Mouse (Mus musculus) cerebellum, adult 11 months (tissue): ENCODE measurements around the gene Tjp1.
A peak's percentile ranks its signal among the peaks of the same experiment; 100 is the strongest.

Source experiments
- DNase-seq: peaks from one replicate; pipeline ENCODE4 v3.0.0; 2022

Tjp1 gene

DNA sequence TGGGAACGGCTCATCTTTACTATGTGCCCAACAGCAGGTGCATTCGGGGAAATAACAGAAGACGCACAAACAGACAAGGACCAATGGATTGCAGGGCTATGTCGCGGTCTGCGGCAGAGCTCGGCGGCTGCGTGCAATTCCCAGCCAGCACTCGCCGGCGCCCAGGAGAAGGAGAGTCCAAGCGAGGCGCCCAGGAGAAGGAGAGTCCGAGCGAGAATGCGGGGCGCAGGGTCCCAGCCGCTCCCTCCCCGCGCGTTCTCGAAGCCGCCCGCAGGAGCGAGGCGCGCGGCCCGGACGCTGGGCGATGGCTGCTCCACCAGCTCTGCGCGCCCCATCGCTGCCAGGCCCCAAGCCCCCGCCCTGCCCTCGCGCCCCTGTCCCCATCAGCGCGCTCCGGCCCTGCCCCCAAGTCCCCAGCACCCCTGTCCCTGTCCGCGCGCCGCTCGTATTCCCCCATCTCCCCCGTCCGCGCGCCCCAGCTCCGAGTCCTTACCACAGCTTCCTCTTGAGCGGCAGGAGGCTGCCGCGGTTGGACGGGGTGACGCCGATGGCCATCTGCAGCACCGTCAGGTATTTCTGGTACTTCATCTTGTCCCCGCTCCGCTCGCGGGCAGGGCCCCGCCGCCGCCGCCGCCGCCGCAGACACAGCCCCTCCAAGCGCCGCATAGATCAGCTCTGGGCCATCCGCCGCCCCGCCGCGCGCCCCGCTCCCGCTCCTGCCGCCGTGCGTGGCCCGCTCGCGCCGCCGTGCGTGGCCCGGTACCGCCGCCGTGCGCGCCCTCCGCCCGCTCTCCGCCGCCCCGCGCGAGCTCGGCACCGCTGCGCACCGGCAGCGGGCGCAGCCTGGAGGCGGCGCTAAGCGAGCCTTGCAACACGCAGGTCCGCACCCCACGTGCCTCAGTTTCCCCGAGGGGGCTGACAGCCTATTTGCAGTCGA, at the start of gene Tjp1:
Gene Tjp1, minus strand, starts transcription at position 711 of the 937 bp plus-strand sequence.
- peak; percentile 45 for DNase-seq

DNA sequence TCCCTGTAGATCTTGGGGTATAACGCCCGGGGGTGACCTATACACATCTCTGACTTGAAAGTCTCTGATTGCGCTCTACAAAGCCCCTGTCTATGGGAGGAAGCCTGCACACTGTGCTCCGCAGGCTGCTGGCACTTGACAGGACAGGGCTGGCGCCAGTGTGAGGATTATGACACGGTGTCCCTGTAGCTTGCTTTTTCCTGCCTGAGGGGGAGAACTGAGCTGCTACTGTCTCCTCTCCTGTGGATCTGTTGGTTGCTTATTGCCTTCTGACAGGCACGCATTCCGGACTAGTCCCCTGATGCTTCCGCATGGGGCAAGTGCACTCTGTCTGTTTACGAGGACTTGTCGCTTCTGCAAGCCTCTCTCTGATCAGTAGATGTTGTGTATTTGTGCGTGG, 49.5 kb upstream of the Tjp1 start:
- DNase-seq: peak; percentile 11

DNA sequence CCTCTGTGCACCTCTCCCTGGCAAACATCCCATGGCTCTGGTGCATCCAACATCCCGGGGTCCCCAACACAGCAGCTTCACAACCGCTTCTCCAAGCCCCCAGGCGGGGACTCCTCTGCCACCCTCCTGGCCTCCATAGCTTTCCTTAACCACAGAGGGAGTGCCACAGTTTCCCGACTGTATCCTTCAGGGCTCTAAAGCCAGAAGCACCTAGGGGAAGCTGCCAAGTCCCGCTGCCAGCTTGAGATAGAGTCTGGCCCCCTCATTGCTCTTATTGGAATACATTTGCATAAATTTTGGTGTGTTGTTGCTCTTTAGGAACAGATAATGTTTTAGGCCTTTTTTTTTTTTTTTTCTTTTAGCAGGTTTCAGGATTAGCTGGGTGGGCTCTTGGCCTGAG, 45.1 kb upstream of the Tjp1 start:
- DNase-seq: no peak

DNA sequence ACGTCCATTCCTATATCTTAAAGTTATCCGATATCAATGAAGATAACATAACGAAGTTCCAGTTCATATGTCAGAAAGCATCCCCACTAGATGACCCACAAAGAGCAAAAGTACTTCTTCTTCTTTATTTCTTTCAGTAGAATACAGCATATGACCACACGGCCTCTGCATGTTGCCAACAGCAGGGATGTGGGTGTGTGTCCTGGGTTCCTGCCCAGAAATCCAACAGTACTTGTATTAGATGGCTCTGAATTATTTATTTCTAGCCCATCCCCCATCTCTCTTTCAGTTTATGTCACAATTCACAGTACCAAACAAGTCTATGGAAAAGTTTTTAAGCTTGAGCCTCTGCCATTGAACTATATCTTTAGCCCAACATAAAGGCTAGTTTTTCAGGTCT, 43.1 kb upstream of the Tjp1 start:
- DNase-seq: no peak

DNA sequence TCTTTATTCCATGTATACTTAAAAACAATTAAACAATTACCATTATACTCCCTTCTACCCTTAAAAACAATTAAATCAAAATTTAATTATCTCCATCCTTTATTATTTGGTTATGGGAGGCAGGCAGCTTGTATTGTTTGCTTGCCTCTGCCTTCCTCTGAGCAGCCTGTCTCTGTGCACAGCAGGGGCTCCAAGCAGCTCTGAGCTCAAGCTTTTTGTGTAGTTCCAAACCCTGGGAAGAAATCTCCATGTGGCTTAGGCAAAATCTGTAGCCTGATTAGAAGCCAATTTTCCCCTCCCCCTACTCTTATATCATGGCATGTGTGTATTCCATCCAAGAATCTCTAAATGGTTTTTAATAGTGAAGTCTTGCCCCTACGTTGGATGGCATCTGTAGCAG, 28.4 kb upstream of the Tjp1 start:
- DNase-seq: no peak

DNA sequence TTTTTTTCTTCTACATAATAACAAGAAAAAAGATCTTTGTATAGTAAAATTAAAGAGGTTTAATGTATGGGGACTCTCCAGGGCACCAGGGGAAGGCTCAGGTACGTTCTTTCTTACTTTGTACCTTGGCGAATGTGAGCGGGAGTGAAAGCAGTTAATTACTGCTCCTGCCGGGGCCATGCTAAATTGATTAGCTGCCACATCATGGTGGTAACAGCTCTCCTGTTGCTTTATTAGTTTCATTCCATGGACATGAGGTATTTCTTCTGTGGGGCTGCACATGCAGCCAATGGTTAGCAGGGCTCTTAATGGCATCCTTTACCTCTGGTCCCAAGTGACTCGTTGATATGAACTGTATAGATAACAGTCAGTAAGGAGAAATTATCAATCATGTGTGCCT, 18.2 kb upstream of the Tjp1 start:
- DNase-seq: no peak

DNA sequence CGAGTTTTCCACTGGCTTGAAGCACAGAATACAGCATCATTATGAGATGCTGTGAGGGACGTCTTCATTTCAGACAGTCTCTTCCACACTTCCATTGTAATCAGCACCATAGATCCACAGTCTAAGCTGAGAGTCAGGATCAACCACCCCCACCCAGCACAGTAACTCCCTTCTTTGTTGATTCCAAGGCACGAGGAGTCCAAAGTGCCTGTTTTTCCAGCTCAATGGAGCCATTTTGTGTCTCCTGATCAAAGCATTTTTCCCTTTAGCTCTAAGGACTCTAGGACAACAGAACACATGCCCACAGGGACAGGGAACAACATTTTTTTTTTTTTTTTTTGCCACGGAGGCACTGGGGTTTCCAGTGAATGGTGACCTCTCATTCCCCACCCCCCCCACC, 5.1 kb upstream of the Tjp1 start:
- DNase-seq: no peak

DNA sequence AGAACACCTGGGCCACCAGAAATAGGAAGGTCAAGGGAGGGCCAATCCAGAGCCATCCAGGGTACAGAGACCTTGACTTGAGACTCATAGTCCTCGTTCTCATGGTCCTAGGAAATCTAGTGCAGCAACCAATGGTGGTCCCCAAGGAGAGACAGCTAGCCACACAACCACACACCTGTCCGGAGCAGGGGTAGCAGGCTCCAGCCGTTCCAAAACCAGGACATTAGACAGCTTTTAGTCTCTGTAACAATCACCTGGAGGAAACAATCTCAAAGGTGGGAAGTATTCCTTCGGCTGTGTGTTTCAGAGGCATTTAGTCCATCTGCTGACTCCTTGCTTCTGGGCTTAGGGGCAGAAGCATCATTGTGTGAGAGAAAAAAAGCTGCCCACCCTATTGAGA, 4.5 kb downstream of the Tjp1 start:
- DNase-seq: no peak

DNA sequence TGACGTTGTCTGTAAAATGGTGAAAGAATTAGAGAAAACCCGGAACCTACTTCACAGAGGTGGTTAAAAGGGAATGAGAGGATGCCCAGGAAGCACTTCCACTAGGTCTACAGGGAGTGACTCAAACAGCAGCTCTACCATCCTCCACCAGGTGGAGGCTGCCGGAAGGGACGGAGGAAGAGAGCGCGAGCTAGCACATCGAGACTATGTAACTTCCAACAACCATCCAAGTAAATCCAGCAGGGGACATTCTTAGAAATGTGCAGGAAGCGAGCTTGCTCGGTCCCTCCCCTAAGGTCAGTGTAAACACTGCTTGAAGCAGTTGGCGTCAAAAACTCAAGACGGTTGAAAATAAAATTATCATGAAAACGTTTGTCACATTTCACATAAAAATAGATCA, 5.1 kb downstream of the Tjp1 start:
- no peak for DNase-seq

DNA sequence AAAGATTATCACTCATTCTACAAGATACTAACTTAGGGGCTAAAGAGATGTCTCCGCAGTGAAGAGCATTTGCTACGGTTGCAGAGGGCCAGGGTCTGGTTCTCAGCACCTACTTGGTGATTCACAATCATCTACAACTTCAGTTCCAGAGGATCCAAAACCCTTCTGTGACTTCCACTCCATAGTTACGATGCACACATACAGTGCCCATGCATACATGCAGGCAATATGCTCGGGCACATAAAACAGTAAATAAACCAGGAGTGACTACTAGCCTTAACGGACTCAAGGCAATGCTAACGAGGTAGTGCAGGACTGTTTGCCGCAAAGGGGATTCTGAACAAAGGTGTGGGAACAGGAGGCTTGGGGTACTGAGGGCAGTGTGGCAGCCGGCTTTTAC, 7.0 kb downstream of the Tjp1 start:
- no peak for DNase-seq

DNA sequence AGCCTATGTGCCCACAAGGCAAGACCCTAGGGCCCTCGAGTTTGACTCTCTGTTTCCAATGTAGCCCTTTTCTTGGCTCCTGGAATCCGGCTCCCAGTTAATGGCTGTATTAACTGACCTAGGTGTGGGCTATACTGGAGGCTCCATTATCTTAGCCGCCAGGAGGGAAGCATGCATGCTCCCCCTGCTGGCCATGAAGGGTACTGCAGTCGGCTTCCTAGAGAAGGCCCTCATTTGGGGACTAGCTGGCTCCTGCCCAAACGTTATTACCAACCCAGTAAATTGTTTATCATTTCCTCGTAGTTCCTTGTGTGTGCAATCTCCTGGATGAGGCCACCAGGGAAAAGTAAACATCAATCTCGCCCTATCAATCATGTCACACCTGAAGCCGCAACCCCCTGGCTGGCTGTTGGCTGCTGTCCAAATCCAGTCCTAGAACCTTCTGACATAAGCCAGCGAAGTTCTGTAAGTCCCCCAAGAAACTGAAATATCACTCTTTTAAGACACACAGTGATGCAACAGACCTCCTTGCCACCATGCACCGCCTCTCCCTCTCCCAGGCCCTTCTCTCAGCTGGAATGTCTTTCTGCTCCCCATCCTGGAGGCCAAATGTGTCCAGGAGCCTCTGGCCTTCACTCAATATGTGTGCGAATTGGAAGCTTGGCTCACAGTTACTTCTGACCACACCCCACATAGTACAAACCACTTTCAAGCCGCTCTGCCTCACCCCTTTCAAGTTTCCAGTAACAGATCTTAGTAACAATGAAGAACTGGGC, 7.6 kb downstream of the Tjp1 start:
- peak; percentile 48 for DNase-seq

DNA sequence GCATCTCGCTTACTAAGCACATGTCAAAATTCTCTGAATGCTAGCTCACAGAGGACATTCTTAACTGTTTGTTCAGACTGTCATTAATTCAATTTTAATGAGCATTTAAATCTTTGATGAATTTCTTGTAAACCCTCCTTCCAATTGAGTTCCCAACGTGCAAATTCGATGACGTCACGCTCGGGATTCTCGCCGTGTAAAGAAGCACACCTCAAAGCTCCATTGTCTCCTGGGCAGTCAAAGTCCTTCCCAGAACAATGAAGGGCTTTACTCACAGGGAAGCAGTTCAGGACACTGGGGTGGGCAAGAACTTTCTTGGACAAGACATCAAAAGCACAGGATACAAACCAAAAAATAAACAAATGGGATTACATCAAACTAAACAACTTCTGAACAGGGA, 10.7 kb downstream of the Tjp1 start:
- no peak for DNase-seq

DNA sequence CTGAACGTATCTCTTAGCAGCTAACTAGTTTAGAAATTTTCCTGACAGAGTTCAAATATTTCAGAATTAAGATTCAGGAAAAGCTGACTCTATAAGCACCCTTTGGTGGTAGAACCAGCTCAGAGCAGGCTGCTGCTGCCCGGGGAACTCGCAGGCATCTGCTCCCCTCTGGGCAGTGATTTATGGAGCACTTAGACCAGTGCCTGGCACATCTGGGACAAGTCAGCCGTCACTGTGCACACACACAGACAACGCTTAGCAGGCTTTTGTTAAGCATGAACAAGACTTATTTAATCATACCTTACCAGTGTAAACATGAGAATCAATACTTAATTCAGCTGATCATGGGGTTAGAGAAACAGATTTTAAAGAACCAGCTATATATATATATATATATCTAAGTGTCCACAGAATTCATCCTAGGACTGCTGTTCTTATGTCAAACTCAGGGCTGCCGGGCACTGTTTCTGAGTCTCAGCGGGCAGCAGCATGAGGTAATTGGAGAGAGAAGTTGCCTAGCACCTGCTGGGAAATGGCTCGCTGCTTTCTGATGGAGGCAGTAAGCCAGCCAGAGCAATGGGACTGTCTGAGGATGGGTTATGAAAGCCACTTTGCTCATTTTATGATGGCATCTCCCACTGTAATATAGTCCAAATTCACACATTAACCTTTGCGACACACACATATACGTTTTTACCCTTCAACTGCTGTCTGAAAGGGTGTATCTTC, 14.0 kb downstream of the Tjp1 start:
- DNase-seq: no peak

DNA sequence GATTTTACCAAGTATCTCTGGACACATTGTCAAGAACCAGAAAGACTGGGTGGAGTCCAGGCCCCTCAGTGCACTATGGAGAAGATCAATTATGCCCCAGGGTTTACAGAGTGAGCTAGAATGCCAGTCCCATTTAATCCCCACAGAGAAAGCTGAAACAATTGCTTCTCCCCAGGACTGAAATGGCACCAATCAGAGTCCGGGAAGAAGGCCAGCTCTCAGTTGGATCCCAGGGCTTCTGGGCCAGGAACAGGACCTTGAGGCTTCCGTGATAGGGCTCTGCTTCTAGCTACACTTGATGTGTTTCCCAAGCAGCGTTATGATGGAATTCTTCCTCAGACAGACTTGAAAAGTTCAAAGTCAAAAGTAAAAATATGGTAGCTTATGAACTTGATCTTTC, 18.2 kb downstream of the Tjp1 start:
- peak; percentile 67 for DNase-seq

DNA sequence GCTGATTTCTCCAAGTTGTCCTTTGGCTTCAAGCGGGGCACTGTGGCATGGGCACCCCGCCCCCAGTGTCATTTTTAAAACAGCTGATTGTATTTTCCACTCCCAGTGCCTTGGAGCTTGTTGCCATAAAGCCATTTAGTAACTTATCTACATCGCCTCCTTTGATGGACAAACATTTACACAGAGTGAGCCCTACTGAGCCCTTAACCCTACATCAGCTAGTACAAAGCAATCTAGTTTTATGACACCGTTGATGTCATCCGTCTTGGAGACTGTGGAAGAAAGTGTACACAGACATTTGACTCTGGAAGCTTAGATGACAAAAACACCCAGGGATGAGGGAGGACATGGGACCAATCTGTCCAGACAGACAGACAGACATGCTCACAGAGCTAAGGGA, 20.2 kb downstream of the Tjp1 start:
- no peak for DNase-seq

DNA sequence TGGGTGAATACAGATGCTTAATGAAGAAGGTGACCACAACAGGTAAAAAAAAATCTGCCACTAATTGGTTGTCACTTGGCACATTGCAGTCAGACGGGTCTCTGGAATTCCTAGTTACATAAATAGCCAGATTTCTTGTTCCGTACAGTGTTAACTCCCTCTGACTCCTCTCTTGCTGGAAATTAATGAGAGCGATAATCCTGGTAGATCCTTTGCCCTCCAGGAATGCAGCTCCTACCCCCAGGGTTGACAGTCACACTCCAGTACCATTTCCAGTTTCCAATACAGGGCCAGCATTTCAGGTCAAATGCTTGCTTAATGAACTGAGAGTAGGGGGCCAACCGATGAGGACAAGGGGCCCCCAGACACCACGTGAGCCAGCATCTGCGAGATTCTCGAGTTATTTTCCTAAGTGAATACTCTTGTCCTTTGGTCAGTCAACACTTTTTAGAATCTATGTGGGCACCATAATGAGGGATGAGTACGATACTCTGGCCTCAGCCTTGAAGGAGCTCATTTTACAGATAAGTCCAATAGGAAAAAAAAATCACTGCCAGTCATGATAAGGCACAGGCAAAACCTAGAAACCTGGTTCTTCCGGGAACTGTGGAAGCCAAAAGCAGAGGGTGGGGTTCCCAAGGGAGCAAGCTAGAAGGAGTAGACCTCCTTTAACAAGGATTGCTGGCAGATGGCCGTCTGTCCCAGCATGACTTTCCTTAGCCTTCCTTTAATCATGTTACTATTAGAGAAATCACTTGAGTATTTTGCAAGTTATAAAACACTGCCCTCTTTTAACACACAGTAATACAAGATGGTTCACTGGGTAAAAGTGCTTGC, 24.9 kb downstream of the Tjp1 start:
- no peak for DNase-seq

DNA sequence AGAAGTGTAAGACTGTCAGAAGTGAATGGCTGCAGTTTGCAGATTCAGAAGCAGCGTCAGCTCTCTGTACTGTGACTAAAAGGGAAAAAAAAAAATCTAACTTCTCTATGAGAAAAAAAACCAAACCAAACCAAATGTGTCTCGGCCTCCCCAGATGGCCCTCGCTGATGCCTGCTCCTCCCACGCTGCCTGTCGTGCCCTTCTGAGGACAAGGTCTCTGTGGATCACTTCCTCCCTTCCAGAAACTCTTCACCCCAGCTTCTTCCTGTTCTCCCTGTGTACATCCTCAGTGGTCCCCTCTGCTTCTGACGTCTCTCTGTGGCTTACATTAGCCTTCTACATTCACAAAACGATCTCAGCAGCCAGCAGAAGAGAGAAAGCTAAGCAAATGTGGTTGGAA, 26.8 kb downstream of the Tjp1 start:
- DNase-seq: no peak

DNA sequence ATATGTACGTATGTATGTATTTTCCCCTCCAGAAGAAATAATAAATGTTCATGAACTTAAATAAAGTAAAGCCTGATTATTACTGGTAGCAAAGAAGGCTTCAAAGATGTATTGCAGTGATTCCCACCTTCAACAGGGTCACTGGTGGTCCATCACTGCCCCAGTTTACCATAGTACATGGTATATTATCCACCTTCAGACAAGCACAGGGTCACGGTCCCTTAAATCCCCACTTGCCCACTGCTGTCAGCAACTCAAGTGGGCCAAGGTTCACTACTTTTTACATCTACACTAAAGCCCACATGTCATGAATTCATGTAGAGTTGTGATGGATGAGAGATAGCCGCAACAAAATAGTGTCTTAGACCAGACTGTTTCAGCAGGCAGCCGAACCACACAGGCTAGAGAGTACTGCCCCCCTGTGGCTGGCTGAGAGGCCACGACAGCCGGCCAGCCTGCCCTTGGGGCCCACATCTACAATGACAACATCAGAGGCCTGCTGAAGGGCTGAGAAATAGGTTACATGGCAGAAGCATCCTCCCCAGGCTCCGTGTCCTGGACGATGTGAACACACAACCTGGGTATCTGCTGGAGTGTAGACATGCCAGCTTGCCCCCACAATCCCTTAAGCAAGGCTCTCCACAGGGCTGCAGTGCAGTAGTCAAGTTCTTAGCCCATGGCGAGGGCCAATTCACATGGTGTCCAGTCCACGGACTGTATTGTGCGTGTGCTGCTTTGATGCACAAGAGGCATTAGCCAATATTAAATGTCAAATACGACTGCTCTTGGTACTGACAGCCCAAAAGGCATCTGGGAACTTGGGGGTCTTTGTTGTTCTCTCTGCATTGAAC, 29.6 kb downstream of the Tjp1 start:
- DNase-seq: peak; percentile 29

DNA sequence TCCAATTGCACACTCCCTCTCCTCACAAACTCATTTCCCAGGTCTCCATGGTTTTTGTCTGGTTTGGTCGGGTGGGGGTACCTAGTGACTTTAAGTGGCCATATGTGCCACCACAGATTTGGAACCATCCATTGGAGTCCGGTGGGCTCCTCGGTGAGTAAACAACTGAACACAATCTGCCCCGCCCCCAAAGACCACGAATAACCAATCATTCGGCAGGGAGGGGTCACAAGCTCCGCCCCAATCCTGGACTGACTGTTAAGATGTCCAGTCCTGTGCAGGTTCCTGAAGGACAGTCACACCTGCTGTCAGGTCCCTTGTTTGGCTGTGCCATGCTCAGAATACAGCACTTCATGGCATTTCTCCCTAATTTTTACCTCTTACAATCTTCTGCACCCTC, 37.1 kb downstream of the Tjp1 start:
- no peak for DNase-seq

DNA sequence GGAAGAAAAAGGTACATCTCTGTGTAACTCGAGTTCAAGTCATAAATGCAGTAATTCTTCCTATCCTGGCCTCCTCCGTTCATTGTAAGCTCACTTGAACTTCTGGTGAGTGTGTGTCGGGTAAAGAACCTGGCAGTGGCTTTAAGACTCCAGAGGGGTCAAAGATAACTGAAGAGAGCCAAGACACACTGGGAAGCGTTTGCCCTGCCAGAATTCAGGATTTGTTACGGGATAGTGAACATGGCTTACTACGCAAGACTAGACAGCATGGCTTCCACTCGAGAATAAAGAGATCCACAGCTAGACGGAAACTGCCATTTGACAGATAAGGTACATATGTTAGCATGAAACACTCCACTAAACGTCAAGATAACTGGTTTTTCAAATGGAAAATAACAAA, 37.8 kb downstream of the Tjp1 start:
- DNase-seq: no peak

DNA sequence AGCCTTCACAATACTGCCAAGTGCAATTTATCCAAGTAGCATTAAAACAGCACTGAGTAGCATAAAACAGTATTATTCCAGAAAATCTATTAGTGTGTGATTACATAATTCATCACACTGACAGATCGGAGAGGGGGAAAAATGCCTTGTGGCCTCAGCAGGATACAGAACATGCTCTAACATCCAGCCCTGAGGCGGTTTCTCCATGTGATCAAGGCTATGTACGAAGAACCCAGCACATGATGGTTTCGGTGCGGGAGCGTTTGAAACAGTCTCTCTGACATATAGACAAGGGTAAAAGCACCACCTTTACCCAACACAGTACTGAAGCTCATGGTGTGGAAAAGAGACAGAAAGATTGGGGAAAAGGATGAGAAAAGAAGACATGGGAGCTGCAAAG, 38.4 kb downstream of the Tjp1 start:
- no peak for DNase-seq

DNA sequence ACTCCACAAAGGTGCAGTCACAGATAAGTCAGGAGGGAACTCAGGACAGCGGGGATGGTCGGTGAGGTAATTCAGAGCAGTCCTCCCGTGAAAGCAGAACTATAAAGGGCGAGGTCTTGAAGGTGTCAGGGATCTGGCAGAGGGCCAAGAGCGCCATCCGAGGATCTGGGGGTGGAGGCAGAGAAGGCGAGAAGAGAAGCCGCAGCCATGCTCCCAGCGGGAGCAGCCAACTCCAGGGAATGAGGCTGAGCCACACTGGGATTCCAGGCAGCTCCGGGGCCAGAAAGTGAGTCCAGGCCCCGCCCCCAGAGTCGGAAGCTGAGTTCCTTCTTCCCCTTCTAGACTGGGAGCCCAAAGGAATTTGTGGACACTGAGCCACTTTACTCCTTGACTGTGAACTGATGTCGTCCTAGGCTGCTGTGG, 41.3 kb downstream of the Tjp1 start:
- no peak for DNase-seq
